Mouse (Mus musculus) lung, embryonic 14.5 days (tissue): ENCODE results near the gene Olfr1129. TPM values are rescaled to one million over a fixed set of nuclear protein-coding genes. Genes with fewer than 3 reads are reported as not detected.
A peak's percentile ranks its signal among the peaks of the same experiment; 100 is the strongest.
"Not testable (repeated sequence)": the region's sequence is repeated elsewhere in the genome, so short reads cannot be mapped to it uniquely, and the experiment has no call there.

ENCODE experiments used
- ATAC-seq: fragments of 200-750 bp; cut with Nextera tagmentation; 2 replicates; pipeline ENCODE4 v1.8.0; 2017; ENCODE audit warnings: mild to moderate bottlenecking, moderate TSS enrichment, moderate library complexity; ENCODE audit not compliant: insufficient read depth
- DNase-seq: peaks from one replicate; pipeline ENCODE4 v3.0.0-alpha.2; 2015
- H3K27ac ChIP-seq: fragments of 300-500 bp; sonication (generic); 2 replicates; pipeline ENCODE4 v1.5.1; 2014; ENCODE audit warnings: low read depth, mild to moderate bottlenecking, moderate library complexity
- H3K27me3 ChIP-seq: fragments of 300-500 bp; sonication (generic); 2 replicates; pipeline ENCODE4 v1.6.1; 2014; ENCODE audit warnings: low read length, control low read depth; ENCODE audit not compliant: insufficient read depth
- H3K36me3 ChIP-seq: fragments of 300-500 bp; sonication (generic); 2 replicates; pipeline ENCODE4 v1.6.1; 2014; ENCODE audit warnings: control low read depth; ENCODE audit not compliant: insufficient read depth
- H3K4me1 ChIP-seq: fragments of 300-500 bp; sonication (generic); 2 replicates; pipeline ENCODE4 v1.6.1; 2014; ENCODE audit warnings: antibody characterized with exemption, control low read depth; ENCODE audit not compliant: insufficient read depth
- H3K4me2 ChIP-seq: fragments of 300-500 bp; sonication (generic); 2 replicates; pipeline ENCODE4 v1.6.1; 2014; ENCODE audit warnings: mild to moderate bottlenecking
- H3K4me3 ChIP-seq: fragments of 300-500 bp; sonication (generic); 2 replicates; pipeline ENCODE4 v1.5.1; 2014; ENCODE audit warnings: low read depth, low read length
- H3K9ac ChIP-seq: fragments of 300-500 bp; sonication (generic); 2 replicates; pipeline ENCODE4 v1.6.1; 2014
- H3K9me3 ChIP-seq: fragments of 300-500 bp; sonication (generic); 2 replicates; pipeline ENCODE4 v1.6.1; 2016; ENCODE audit warnings: low read depth, low read length, control low read depth
- CTCF ChIP-seq: IDR thresholded peaks from 2 replicates; pipeline ENCODE4 v1.5.1; 2016; ENCODE audit warnings: antibody characterized with exemption, low read depth
- WGBS: fragments of 180-500 bp; shearing (Covaris S2); extraction: QIAGEN DNeasy Blood & Tissue Kit; methylation state at CpG from one replicate; pipeline ENCODE4 v1.1.7; 2014; 5-methylcytosine and 5-hydroxymethylcytosine counted together
- polyA plus RNA-seq: library from polyadenylated mRNA; unstranded; fragments of >200 nt; fragmentation: Nextera tagmentation; extraction: Ambion mirVana; gene quantifications from 2 replicates; pipeline ENCODE4 v1.2.1, GENCODE M21; 2014

The Olfr1129 gene
- not detected in 2 replicates for polyA plus RNA-seq

GRCm38 (mm10) chr2:87573602-87574001, at the start of gene Olfr1129:
TSS of gene Olfr1129 (plus strand) at chr2:87573902.
- not testable (repeated sequence) for H3K9ac ChIP-seq, H3K27me3 ChIP-seq, ATAC-seq, H3K36me3 ChIP-seq, H3K4me2 ChIP-seq, H3K4me3 ChIP-seq, H3K9me3 ChIP-seq, H3K27ac ChIP-seq, DNase-seq, H3K4me1 ChIP-seq
- 69% methylated on average over 1 of the region's 1 CpGs for WGBS

DNA sequence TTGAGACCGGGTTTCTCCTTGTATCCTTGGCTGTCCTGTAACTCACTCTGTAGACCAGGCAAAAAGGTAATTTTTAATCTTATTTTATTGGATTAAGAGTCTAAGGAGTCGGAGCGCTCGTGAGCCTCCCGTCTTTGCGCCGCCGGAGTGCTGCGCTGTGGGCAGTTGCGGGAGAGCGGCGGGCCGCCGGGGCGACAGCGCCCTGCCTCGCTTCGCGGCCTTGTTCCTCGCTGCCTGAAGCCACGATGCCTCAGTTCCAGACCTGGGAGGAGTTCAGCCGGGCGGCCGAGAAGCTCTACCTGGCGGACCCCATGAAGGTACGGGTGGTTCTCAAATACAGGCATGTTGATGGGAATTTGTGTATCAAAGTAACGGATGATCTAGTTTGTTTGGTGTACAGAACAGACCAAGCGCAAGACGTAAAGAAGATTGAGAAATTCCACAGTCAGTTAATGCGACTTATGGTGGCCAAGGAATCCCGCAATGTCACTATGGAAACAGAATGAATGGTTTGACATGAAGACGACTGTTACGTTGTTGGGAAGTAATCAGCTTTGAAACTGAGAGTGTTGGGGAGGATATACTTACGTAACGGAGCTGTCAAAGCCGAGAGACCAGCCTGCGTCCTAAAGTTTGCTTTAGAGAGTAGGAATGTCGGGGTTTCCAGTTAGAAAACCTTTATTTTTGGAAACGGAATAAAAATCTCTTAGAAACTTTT, 47.6 kb upstream of the Olfr1129 start:
- not testable (repeated sequence) for H3K27me3 ChIP-seq, H3K36me3 ChIP-seq, H3K9me3 ChIP-seq, H3K4me3 ChIP-seq, ATAC-seq, H3K9ac ChIP-seq, H3K27ac ChIP-seq, H3K4me1 ChIP-seq
- 22% methylated on average over 38 of the region's 39 CpGs for WGBS
- H3K4me2 ChIP-seq = peak overlapping the region; percentile 39
- DNase-seq = peak; percentile 28

DNA sequence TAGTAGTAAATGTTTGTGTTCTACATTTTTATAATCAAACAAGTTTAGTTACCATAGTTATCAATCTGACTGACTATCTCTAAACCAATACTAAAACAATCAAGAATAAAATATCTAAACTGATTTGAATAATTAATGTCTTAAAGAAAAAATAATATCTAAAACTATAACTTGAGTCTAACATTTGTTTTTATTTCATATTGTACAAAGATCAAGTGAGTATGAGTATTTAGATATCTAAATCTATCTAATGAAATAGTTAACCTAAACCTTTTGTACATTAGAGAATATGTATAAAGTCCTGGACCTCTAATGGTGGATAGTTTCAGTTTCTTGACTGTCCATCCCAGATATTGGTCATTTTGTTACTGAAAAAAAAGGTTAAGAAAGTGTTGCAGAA, 42.2 kb upstream of the Olfr1129 start, which contains the start of gene Olfr153:
Gene Olfr153 (plus strand): TSS at position 301 of the 400 bp plus-strand sequence.
- ATAC-seq (no peak), DNase-seq (no peak)
- Histone ChIP-seq H3K27ac (no peak within 1 kb of the TSS), H3K4me2 (no peak within 1 kb of the TSS), H3K4me1 (no peaks in the 10 kb centered on the region), H3K9me3 (no peaks in the 10 kb centered on the region), H3K9ac (no peak within 1 kb of the TSS), H3K4me3 (no peak within 1 kb of the TSS), H3K36me3 (no peaks in the 10 kb centered on the region), H3K27me3 (no peaks in the 10 kb centered on the region)
- no peak for TF ChIP-seq CTCF

- no peak for ATAC-seq
- Histone ChIP-seq H3K4me1 (no peaks in the 10 kb centered on the region), H3K9me3 (no peaks in the 10 kb centered on the region), H3K27ac (no peak overlapping the region), H3K9ac (no peak overlapping the region), H3K4me2 (no peak overlapping the region), H3K36me3 (no peaks in the 10 kb centered on the region), H3K27me3 (no peaks in the 10 kb centered on the region), H3K4me3 (no peak overlapping the region)
- 63% methylated on average over 2 of the region's 2 CpGs for WGBS
- DNase-seq = no peak
- TF ChIP-seq CTCF = no peak
These were observed 38.9 kb upstream of the Olfr1129 start for GRCm38 (mm10) chr2:87534826-87535225.

- H3K36me3 ChIP-seq = no peaks in the 10 kb centered on the region
- no peak for TF ChIP-seq CTCF
- H3K4me1 ChIP-seq = no peaks in the 10 kb centered on the region
- no peak within 1 kb of the TSS for H3K4me2 ChIP-seq
- H3K9me3 ChIP-seq = no peaks in the 10 kb centered on the region
- WGBS = 81% methylated on average over 1 of the region's 1 CpGs
- ATAC-seq = no peak
- no peak within 1 kb of the TSS for H3K9ac ChIP-seq
- no peak for DNase-seq
- no peak within 1 kb of the TSS for H3K4me3 ChIP-seq
- no peaks in the 10 kb centered on the region for H3K27me3 ChIP-seq
- H3K27ac ChIP-seq = no peak within 1 kb of the TSS
These were observed 28.3 kb upstream of the Olfr1129 start, which contains the start of gene Olfr1128 for GRCm38 (mm10) chr2:87545442-87545841. TSS of gene Olfr1128 (minus strand) at chr2:87545542.

GRCm38 (mm10) chr2:87605912-87606311, 32.2 kb downstream of the Olfr1129 start, which contains the start of gene Olfr1130:
TSS of gene Olfr1130 (plus strand) at chr2:87606212.
- not testable (repeated sequence) for H3K4me1 ChIP-seq, H3K27ac ChIP-seq, DNase-seq, ATAC-seq, H3K4me2 ChIP-seq, H3K9ac ChIP-seq, H3K27me3 ChIP-seq, H3K36me3 ChIP-seq, H3K9me3 ChIP-seq, H3K4me3 ChIP-seq

DNA sequence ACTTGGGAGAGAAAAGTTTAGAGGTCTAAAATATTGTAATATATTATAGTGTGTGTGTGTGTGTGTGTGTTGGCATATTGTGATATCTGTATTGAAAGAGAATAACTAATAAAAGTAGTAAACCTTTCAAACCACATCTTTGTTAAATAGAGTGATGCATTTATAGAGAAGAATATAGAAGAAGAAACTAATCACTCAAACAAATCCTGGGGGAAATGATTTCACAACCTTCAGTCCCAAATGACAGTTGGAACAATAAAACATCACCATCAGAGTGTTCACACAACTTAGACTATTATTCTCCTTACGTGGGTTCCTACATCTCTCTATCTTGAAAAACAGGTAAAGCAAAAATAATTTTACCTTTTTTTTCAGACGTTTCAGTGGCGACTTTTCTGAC, 53.1 kb downstream of the Olfr1129 start, which contains the start of gene Olfr1131:
Gene Olfr1131 (plus strand): TSS at position 301 of the 400 bp plus-strand sequence.
- Histone ChIP-seq H3K4me2 (no peak within 1 kb of the TSS), H3K4me1 (no peaks in the 10 kb centered on the region), H3K9me3 (no peaks in the 10 kb centered on the region), H3K9ac (no peak within 1 kb of the TSS), H3K27ac (no peak within 1 kb of the TSS), H3K4me3 (no peak within 1 kb of the TSS), H3K36me3 (no peaks in the 10 kb centered on the region), H3K27me3 (no peaks in the 10 kb centered on the region)
- no peak for TF ChIP-seq CTCF
- no peak for ATAC-seq
- 70% methylated on average over 3 of the region's 3 CpGs for WGBS
- DNase-seq = no peak

Other genes starting within 250 kb of the Olfr1129 start
- not detected in 2 replicates for gene Olfr1120, start 219.1 kb upstream of the Olfr1129 start, polyA plus RNA-seq
- gene Olfr1121, start 204.0 kb upstream of the Olfr1129 start, polyA plus RNA-seq = not detected in 2 replicates
- gene Olfr1122, start 188.1 kb upstream of the Olfr1129 start, polyA plus RNA-seq = not detected in 2 replicates
- not detected in 2 replicates for gene Olfr1123, start 157.3 kb upstream of the Olfr1129 start, polyA plus RNA-seq
- gene Olfr1124, start 143.6 kb upstream of the Olfr1129 start, polyA plus RNA-seq = not detected in 2 replicates
- gene Olfr1126, start 119.9 kb upstream of the Olfr1129 start, polyA plus RNA-seq = not detected in 2 replicates
- not detected in 2 replicates for gene Pramel7, start 76.8 kb upstream of the Olfr1129 start, polyA plus RNA-seq
- gene Pramel6, start 67.3 kb upstream of the Olfr1129 start, polyA plus RNA-seq = not detected in 2 replicates
- not detected in 2 replicates for gene Olfr153, start 42.1 kb upstream of the Olfr1129 start, polyA plus RNA-seq
- gene Olfr1128, start 28.4 kb upstream of the Olfr1129 start, polyA plus RNA-seq = not detected in 2 replicates
- not detected in 2 replicates for gene Olfr1130, start 32.3 kb downstream of the Olfr1129 start, polyA plus RNA-seq
- not detected in 2 replicates for gene Olfr1131, start 53.2 kb downstream of the Olfr1129 start, polyA plus RNA-seq
- gene Olfr1132, start 63.6 kb downstream of the Olfr1129 start, polyA plus RNA-seq = not detected in 2 replicates
- gene Olfr1133, start 73.5 kb downstream of the Olfr1129 start, polyA plus RNA-seq = not detected in 2 replicates
- not detected in 2 replicates for gene Olfr1134, start 84.6 kb downstream of the Olfr1129 start, polyA plus RNA-seq
- gene Olfr1135, start 99.8 kb downstream of the Olfr1129 start, polyA plus RNA-seq = not detected in 2 replicates
- gene Olfr1136, start 120.0 kb downstream of the Olfr1129 start, polyA plus RNA-seq = not detected in 2 replicates
- gene Olfr1137, start 139.3 kb downstream of the Olfr1129 start, polyA plus RNA-seq = not detected in 2 replicates
- not detected in 2 replicates for gene Olfr1138, start 166.1 kb downstream of the Olfr1129 start, polyA plus RNA-seq
- gene Olfr1140, start 169.8 kb downstream of the Olfr1129 start, polyA plus RNA-seq = not detected in 2 replicates
- gene Olfr1141, start 180.1 kb downstream of the Olfr1129 start, polyA plus RNA-seq = not detected in 2 replicates
- not detected in 2 replicates for gene Olfr152, start 205.6 kb downstream of the Olfr1129 start, polyA plus RNA-seq
- gene Olfr1143, start 226.7 kb downstream of the Olfr1129 start, polyA plus RNA-seq = not detected in 2 replicates
- gene Olfr1145, start 235.9 kb downstream of the Olfr1129 start, polyA plus RNA-seq = not detected in 2 replicates